Mouse (Mus musculus) 3134 (cell line): ENCODE data around the gene S100a3.

Source experiments
- DNase-seq: peaks from one replicate; pipeline ENCODE4 v3.0.0-alpha.2; 2011; ENCODE audit warnings: low spot score; ENCODE audit not compliant: insufficient read length; ENCODE audit errors: extremely low read depth

S100a3 gene

DNA sequence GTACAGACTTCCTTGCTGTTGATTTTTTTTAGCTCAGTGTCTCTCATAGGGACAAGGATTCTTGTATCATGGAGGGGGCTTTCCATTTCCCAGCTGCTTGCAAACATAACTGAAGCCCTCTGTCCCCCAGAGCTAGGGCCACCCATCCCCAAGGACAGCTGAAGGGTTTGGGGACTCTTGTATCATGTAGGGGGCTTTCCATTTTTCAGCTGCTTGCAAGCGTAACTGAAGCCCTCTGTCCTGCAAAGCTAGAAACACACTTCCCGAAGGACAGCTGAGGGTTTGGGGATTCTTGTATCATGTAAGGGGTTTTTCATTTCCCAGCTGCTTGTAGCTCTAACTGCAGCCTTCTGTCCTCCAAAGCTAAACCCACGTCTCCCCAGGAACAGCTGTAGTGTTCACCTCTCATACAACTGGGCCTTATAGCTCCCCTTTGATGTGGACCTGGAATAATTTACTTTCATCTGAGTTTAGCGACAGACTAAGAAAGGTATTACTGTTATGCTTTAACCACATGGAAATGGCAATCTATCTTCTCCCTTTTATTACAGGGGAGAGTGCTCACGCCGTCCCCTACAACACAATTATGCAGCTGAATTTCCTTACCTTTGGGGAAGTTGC is at the start of gene S100a3:
S100a3 (plus strand) TSS at position 571 of the 621 bp plus-strand sequence.
- DNase-seq = no peak

DNA sequence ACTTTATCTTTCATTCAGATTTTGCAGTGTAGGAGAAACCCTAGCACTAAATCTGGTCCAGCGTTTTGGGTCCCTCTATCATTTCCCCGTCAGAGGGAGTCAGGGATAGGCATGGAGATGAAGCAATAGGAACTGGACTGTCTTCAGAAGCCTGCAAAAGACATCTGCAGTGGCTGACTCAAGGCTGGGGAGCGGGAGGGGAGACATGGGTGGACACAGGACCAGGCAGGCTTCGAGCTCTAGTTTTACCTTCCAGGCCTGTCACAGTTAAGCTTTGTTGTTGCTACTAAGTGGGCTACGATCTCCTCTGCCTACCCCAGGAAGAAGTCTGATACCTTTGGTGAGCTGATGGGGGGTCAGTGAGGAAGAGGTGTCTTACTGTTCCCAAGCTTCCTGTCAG is 48.1 kb upstream of the S100a3 start:
- no peak for DNase-seq

DNA sequence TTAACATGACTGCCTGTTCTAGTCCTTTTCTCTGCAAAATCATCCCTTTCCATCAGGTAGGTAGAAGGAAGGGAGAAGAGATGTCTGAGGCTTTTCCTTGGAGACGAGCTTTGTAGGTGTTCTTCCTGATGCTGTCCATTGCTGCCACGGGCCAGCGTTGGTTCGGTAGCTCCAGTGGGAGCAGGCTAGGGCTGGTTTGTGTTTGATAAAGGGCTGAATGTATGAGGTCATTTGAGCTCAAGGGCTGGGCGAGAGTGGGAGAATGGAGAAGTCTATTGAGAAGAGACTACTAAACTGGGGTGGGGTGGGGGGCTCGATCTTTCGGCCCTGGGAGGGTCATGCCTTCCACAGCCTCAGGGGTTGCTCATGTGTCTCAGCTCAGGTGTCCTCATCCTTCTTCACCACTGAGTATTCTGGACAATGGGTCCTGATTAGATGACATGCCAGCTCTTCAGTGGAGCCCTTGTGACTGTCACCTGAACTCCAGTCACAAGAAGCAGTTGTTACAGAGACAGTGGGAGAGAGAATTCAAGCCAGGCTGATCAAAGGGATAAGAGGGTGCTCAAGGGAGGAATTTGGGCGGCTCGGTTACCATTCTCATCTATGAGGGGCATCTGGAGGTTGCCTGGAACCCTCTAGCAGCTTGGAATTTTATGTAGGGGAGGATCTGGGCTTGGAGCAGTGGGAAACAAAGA is 47.3 kb upstream of the S100a3 start:
- DNase-seq = no peak

DNA sequence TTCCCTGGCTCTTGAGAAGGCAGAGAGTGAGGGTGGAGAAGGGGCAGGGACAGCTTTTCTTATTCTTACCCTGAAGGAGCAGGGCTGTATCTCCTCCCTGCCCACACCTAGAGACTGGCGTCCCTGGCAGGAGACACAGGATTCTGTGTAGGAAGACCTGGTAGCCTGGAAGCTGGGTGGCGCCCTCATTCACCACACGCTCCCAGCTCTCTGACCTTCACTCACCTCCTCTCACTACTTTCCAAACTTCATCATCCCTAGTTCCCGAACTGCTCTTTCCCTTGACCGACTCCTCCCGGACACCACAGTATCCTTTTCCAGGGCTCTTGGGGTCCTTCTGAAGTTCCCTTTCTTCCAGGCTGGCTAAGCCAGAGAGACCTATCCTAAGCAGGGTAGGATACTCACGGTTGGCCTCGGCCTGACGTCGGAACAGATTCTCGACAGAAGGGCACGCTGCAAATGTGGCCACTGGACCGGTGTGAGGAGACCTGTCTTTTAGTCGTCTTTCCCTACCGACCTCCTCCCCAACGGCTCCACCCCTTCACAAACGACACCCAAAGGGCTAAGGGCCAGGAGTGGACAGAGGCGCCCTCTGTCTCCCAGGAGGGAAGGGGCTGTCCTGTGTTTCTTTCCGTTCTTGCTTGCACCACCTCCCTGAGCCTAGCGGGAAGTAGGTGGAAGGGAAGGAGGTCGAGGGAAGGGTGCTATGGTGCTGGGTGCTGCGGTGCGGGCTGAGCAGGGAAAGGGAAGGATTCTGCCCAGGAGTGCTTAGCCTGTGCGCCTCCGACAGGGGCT is 46.4 kb upstream of the S100a3 start, which contains the start of the genes S100a1 and S100a13:
S100a1 (minus strand) TSS at position 597 of the 795 bp plus-strand sequence.
S100a13 (plus strand) TSS at position 640 of the 795 bp plus-strand sequence.
- peak; percentile 83 for DNase-seq

DNA sequence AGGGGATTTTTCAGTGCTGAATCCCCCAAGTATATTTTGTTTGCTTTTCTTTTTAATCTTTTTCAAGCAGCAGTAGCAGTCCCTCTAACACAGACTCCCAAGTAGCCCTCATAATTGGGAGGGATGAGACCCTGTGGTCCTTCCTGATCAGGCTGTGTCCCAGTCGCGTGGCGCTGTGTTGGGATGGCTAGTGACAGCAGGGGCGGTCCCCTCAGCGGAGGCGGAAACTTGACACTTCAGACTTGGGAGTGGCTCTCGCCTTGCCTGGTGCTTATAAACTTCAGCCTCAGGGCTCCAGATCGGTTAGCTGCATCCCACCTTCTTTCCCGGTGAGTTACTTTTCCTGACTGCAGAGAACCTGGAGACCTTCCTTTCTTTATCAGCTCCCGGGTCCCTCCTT is 45.7 kb upstream of the S100a3 start:
- DNase-seq = peak; percentile 71

DNA sequence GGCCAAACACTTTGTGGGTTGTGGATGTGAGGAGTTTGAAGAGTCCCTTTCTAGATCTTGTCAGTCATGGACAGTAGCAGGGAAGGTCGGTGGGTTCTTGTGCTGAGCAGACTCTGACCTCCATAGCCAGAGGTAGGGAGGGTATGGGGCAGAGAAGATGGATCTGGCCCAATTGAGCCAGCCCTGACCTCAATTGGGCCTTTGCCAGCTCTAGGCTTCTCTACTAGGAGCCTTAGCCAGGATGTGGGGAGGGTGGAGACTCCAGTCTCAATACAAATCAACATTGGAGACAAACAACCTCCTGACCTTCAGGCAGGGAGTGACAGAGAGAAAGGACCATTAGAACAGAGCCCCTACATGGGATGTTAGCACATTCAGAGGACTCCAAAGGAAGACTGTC is 45.1 kb upstream of the S100a3 start:
- DNase-seq = no peak

GRCm38 (mm10) chr3:90515789-90516188 is 44.6 kb upstream of the S100a3 start:
- DNase-seq = no peak

DNA sequence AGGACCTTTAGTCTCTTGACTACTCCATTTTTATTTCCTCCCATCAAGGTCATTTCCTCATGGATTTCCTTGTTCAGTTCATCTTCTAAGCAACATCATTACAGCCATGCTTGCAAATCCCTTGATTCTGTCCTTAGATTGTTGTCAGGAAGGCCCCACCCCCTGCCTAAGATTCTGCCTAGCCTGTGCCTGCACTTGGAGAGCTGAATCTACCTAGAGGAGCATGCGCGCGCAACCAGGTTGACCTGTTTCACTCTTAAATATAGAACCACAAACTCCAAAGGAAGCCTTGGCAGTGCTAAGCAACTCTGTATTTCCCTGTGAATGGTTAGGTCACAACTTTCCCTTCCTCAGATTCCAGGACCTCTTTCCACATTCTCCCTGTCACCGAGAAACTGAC is 42.7 kb upstream of the S100a3 start:
- DNase-seq = no peak

- DNase-seq = peak; percentile 57
These were observed 35.0 kb upstream of the S100a3 start for GRCm38 (mm10) chr3:90525421-90525820.

- no peak for DNase-seq
These were observed 34.3 kb upstream of the S100a3 start for GRCm38 (mm10) chr3:90526076-90526475.

DNA sequence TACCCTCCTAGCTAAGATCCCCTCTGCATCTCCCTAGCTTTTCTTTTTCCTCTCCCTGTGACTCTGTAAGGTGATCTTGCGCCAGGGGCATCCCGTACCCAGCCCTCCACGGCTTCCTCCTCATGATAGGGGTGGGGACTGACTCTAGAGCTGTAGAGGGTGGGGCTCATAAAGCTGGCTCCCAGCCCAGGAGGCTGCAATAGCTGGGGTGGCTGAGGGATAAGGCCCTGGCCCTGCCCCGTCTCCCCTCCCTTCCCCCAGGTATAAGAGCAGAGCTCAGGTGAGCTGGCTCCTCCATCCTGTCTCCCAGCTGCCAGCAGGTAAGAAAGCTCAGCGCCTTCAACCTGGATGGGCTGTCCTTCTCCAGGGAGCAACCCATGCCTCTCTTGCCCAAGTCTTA is 33.8 kb upstream of the S100a3 start, which contains the start of gene S100a14:
S100a14 (plus strand) TSS at position 277 of the 400 bp plus-strand sequence.
- DNase-seq = peak; percentile 42

- DNase-seq = no peak
These were observed 33.0 kb upstream of the S100a3 start for GRCm38 (mm10) chr3:90527291-90527873.

DNA sequence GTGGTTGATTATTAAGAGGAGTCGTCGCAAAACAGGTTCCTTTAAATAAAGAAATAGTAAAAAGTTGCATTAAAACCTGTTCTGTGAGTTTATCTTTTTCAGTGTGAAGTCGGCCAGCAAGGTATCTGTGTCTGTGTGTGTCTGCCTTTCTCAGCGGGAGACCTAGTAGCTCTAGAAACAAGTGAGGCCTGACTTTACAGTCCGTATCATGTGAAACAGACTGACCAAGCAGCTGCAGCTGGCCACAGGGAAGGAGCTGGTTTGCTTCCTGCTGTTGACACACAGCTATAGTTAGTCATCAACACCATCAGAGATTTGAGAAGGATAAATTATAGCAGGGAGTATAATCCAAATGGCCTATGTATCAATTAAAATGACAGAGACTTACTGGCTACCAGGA is 28.7 kb upstream of the S100a3 start:
- no peak for DNase-seq

DNA sequence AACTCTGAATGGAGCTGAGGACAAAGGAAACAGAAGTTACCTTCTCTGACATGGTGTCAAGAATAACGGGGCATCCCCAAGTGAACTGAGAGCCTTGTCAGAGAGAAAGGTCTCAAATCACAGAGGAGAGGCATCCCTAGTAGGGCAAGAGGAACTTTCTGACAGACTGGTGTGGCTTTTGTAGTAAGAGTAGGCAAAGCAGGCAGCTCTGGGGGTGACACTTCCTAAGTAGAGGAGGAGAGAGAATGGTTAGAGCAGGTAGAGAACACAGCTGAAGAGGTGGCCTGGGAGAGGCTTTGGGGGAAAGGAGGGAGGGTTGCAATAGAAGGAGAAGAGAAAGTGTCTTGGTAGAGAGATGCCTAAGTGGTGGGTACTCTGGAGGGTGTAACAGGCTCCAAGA is 24.9 kb upstream of the S100a3 start:
- no peak for DNase-seq

GRCm38 (mm10) chr3:90537141-90537904 is 23.1 kb upstream of the S100a3 start, which contains the start of gene S100a16:
TSS of gene S100a16 (plus strand) at chr3:90537254.
- DNase-seq = peak; percentile 72

- DNase-seq = no peak
These were observed 22.5 kb upstream of the S100a3 start for GRCm38 (mm10) chr3:90537905-90538296.

- DNase-seq = no peak
These were observed 19.5 kb upstream of the S100a3 start for GRCm38 (mm10) chr3:90540904-90541303.

- DNase-seq = peak; percentile 74
These were observed 10.5 kb upstream of the S100a3 start for GRCm38 (mm10) chr3:90549676-90550420.

DNA sequence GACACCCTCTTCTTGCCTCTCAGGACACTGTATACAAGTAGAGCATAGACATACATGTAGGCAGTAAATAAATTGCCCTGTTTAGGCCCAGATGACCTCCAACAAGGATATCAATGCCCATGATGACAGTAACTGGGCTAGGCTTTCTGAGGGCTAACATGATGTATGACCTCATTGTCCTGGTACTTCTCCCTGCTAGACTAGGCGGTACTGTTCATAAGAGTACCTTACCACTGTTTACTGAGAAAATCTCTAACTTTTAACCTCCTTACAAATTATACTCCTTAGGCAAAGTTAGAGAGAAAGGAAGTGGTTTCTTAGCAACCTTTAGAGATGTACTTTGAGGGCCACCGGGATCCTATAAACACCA is 10.0 kb upstream of the S100a3 start:
- no peak for DNase-seq

GRCm38 (mm10) chr3:90552231-90552630 is 8.1 kb upstream of the S100a3 start:
- no peak for DNase-seq
